Mouse (Mus musculus): ENCODE data around the gene Gm17018. TPM values are rescaled to one million over a fixed set of nuclear protein-coding genes. Genes with fewer than 3 reads are reported as not detected.

The Gm17018 gene
- polyA plus RNA-seq, 1 experiment from 2014 or later = 54.3 TPM

GRCm38 (mm10) chr19:45587509-45588292 is 27.3 kb downstream of the Gm17018 start:
- no peak for DNase-seq (ENCODE audit: low spot score)

- no peak for DNase-seq (ENCODE audit: low spot score)
These were observed 29.3 kb downstream of the Gm17018 start for GRCm38 (mm10) chr19:45589761-45590160.

- DNase-seq (ENCODE audit: low spot score) = no peak
These were observed 31.3 kb downstream of the Gm17018 start for GRCm38 (mm10) chr19:45591704-45592103.

- DNase-seq (ENCODE audit: low spot score) = no peak
These were observed 32.5 kb downstream of the Gm17018 start for GRCm38 (mm10) chr19:45592916-45593315.

GRCm38 (mm10) chr19:45594079-45594478 is 33.7 kb downstream of the Gm17018 start:
- no peak for DNase-seq (ENCODE audit: low spot score)

- DNase-seq (ENCODE audit: low spot score) = no peak
These were observed 35.1 kb downstream of the Gm17018 start for GRCm38 (mm10) chr19:45595481-45595880.

- no peak for DNase-seq (ENCODE audit: low spot score)
These were observed 35.6 kb downstream of the Gm17018 start for GRCm38 (mm10) chr19:45596019-45596418.

- no peak for DNase-seq (ENCODE audit: low spot score)
These were observed 36.0 kb downstream of the Gm17018 start for GRCm38 (mm10) chr19:45596434-45596833.

GRCm38 (mm10) chr19:45597106-45597505 is 36.7 kb downstream of the Gm17018 start:
- no peak for DNase-seq (ENCODE audit: low spot score)

GRCm38 (mm10) chr19:45602606-45603005 is 42.2 kb downstream of the Gm17018 start:
- peak; percentile 57 for DNase-seq (ENCODE audit: low spot score)

GRCm38 (mm10) chr19:45606701-45607100 is 46.3 kb downstream of the Gm17018 start:
- DNase-seq (ENCODE audit: low spot score) = no peak

- DNase-seq (ENCODE audit: low spot score) = no peak
These were observed 47.1 kb downstream of the Gm17018 start for GRCm38 (mm10) chr19:45607479-45607878.

GRCm38 (mm10) chr19:45608648-45609339 is 48.4 kb downstream of the Gm17018 start:
- DNase-seq (ENCODE audit: low spot score) = no peak

- no peak for DNase-seq (ENCODE audit: low spot score)
These were observed 50.4 kb downstream of the Gm17018 start for GRCm38 (mm10) chr19:45610823-45611222.

GRCm38 (mm10) chr19:45614375-45614774 is 54.0 kb downstream of the Gm17018 start:
- DNase-seq (ENCODE audit: low spot score) = no peak

GRCm38 (mm10) chr19:45614928-45615327 is 54.5 kb downstream of the Gm17018 start:
- peak; percentile 27 for DNase-seq (ENCODE audit: low spot score)

GRCm38 (mm10) chr19:45615415-45616213 is 55.2 kb downstream of the Gm17018 start:
- no peak for DNase-seq (ENCODE audit: low spot score)

GRCm38 (mm10) chr19:45616214-45616518 is 55.8 kb downstream of the Gm17018 start:
- DNase-seq (ENCODE audit: low spot score) = no peak

- no peak for DNase-seq (ENCODE audit: low spot score)
These were observed 56.3 kb downstream of the Gm17018 start for GRCm38 (mm10) chr19:45616735-45617134.

- no peak for DNase-seq (ENCODE audit: low spot score)
These were observed 57.8 kb downstream of the Gm17018 start for GRCm38 (mm10) chr19:45618184-45618583.

- no peak for DNase-seq (ENCODE audit: low spot score)
These were observed 59.5 kb downstream of the Gm17018 start for GRCm38 (mm10) chr19:45619744-45620501.
